Mouse (Mus musculus) macrophage (primary cell): ENCODE measurements around the gene Il21. TPM values are rescaled to one million over a fixed set of nuclear protein-coding genes. Genes with fewer than 3 reads are reported as not detected.

Experiments
- H3K27ac ChIP-seq: fragments of 350-480 bp; formaldehyde crosslinking; 2 replicates; pipeline ENCODE4 v1.9.0; 2021
- H3K36me3 ChIP-seq: fragments of 350-480 bp; formaldehyde crosslinking; 2 replicates; pipeline ENCODE4 v1.9.0; 2021; ENCODE audit errors: inconsistent target
- H3K4me3 ChIP-seq: fragments of 350-480 bp; formaldehyde crosslinking; 2 replicates; pipeline ENCODE4 v1.9.0; 2021; ENCODE audit errors: inconsistent target
- H3K79me2 ChIP-seq: fragments of 350-480 bp; formaldehyde crosslinking; 2 replicates; pipeline ENCODE4 v1.9.0; 2021; ENCODE audit errors: inconsistent target
- WGBS: methylation state at CpG from one replicate; pipeline ENCODE4 v1.1.7; 2026; ENCODE audit warnings: inconsistent platforms; ENCODE audit not compliant: missing documents; 5-methylcytosine and 5-hydroxymethylcytosine counted together
- polyA plus RNA-seq: library from polyadenylated mRNA; stranded (reverse); fragments of 250-400 nt; gene quantifications from 3 replicates; pipeline ENCODE4 v1.2.4, GENCODE M21; 2018; ENCODE audit warnings: inconsistent platforms
- total RNA-seq, 78 experiments: library from RNA; depleted of rRNA; stranded (reverse); fragments of 250-400 nt; gene quantifications; 1 replicate in 9 of 78; 2 replicates in 24 of 78; 3 replicates in 43 of 78; 4 replicates in 2 of 78; pipeline ENCODE4 v1.2.4; 2018; ENCODE audit warnings: inconsistent platforms in 56 of 78

Gene Il21
- not detected for total RNA-seq (2018; cell fraction: chromatin; rRNA removed)
- not detected for total RNA-seq (2018; cell fraction: cytosol; rRNA removed)
- not detected for total RNA-seq (2018; cell fraction: nucleus; rRNA removed)
- not detected in 3 replicates for polyA plus RNA-seq

- H3K36me3 ChIP-seq = no peaks in the 10 kb centered on the region
- H3K4me3 ChIP-seq = no peak within 1 kb of the TSS
- H3K79me2 ChIP-seq = no peaks in the 10 kb centered on the region
- WGBS = 90% methylated on average over 7 of the region's 7 CpGs
- H3K27ac ChIP-seq = no peak within 1 kb of the TSS
Measured at GRCm38 (mm10) chr3:37232586-37233222, at the start of gene Il21. Gene Il21, minus strand, starts transcription at chr3:37232636.

GRCm38 (mm10) chr3:37280871-37281270, 48.4 kb upstream of the Il21 start:
- Histone ChIP-seq H3K79me2 (no peaks in the 10 kb centered on the region), H3K27ac (no peak overlapping the region), H3K4me3 (peak overlapping the region; percentile 5; the same call in 1 of the 2 replicates), H3K36me3 (no peaks in the 10 kb centered on the region)
- WGBS = 5% methylated on average over 8 of the region's 8 CpGs

GRCm38 (mm10) chr3:37280221-37280620, 47.8 kb upstream of the Il21 start:
- Histone ChIP-seq H3K79me2 (no peaks in the 10 kb centered on the region), H3K27ac (no peak overlapping the region), H3K36me3 (no peaks in the 10 kb centered on the region), H3K4me3 (no peak overlapping the region)
- 100% methylated on average over 1 of the region's 1 CpGs for WGBS

- no peak overlapping the region for H3K27ac ChIP-seq
- H3K4me3 ChIP-seq = no peak overlapping the region
- WGBS = 86% methylated on average over 6 of the region's 6 CpGs
- no peaks in the 10 kb centered on the region for H3K36me3 ChIP-seq
- H3K79me2 ChIP-seq = no peaks in the 10 kb centered on the region
Measured at GRCm38 (mm10) chr3:37274661-37275060, 42.2 kb upstream of the Il21 start.

GRCm38 (mm10) chr3:37273092-37273491, 40.7 kb upstream of the Il21 start:
- 34% methylated on average over 7 of the region's 7 CpGs for WGBS
- H3K27ac ChIP-seq = no peak overlapping the region
- H3K36me3 ChIP-seq = no peaks in the 10 kb centered on the region
- H3K79me2 ChIP-seq = no peaks in the 10 kb centered on the region
- no peak overlapping the region for H3K4me3 ChIP-seq

GRCm38 (mm10) chr3:37271209-37271608, 38.8 kb upstream of the Il21 start:
- Histone ChIP-seq H3K79me2 (no peaks in the 10 kb centered on the region), H3K4me3 (no peak overlapping the region), H3K27ac (no peak overlapping the region), H3K36me3 (no peaks in the 10 kb centered on the region)
- 0% methylated on average over 1 of the region's 1 CpGs for WGBS

- no peak overlapping the region for H3K4me3 ChIP-seq
- WGBS = 73% methylated on average over 4 of the region's 4 CpGs
Measured at GRCm38 (mm10) chr3:37269926-37270325, 37.5 kb upstream of the Il21 start.

GRCm38 (mm10) chr3:37268338-37268737, 35.9 kb upstream of the Il21 start:
- H3K79me2 ChIP-seq = no peaks in the 10 kb centered on the region
- H3K27ac ChIP-seq = no peak overlapping the region
- WGBS = 91% methylated on average over 10 of the region's 11 CpGs
- H3K36me3 ChIP-seq = no peaks in the 10 kb centered on the region
- no peak overlapping the region for H3K4me3 ChIP-seq

More at GRCm38 (mm10) chr3:37269926-37270325, 37.5 kb upstream of the Il21 start:
- no peak overlapping the region for H3K27ac ChIP-seq
- no peaks in the 10 kb centered on the region for H3K79me2 ChIP-seq
- no peaks in the 10 kb centered on the region for H3K36me3 ChIP-seq

- Histone ChIP-seq H3K79me2 (no peaks in the 10 kb centered on the region), H3K27ac (no peak overlapping the region), H3K4me3 (no peak overlapping the region), H3K36me3 (no peaks in the 10 kb centered on the region)
- 53% methylated on average over 10 of the region's 10 CpGs for WGBS
Measured at GRCm38 (mm10) chr3:37259331-37259999, 27.0 kb upstream of the Il21 start.

GRCm38 (mm10) chr3:37257776-37258175, 25.3 kb upstream of the Il21 start:
- Histone ChIP-seq H3K36me3 (no peaks in the 10 kb centered on the region), H3K4me3 (no peak overlapping the region), H3K27ac (no peak overlapping the region), H3K79me2 (no peaks in the 10 kb centered on the region)
- 85% methylated on average over 15 of the region's 15 CpGs for WGBS

GRCm38 (mm10) chr3:37250967-37251366, 18.5 kb upstream of the Il21 start:
- 92% methylated on average over 3 of the region's 3 CpGs for WGBS
- Histone ChIP-seq H3K79me2 (no peaks in the 10 kb centered on the region), H3K4me3 (no peak overlapping the region), H3K36me3 (no peaks in the 10 kb centered on the region), H3K27ac (no peak overlapping the region)

GRCm38 (mm10) chr3:37235025-37235424, 2.6 kb upstream of the Il21 start:
- 91% methylated on average over 4 of the region's 4 CpGs for WGBS
- H3K4me3 ChIP-seq = no peak overlapping the region
- no peaks in the 10 kb centered on the region for H3K79me2 ChIP-seq

GRCm38 (mm10) chr3:37231153-37231552, 1.3 kb downstream of the Il21 start:
- no peaks in the 10 kb centered on the region for H3K36me3 ChIP-seq
- no peak overlapping the region for H3K4me3 ChIP-seq
- WGBS = over 99% methylated on average over 7 of the region's 7 CpGs

More at GRCm38 (mm10) chr3:37235025-37235424, 2.6 kb upstream of the Il21 start:
- Histone ChIP-seq H3K27ac (no peak overlapping the region), H3K36me3 (no peaks in the 10 kb centered on the region)

GRCm38 (mm10) chr3:37229082-37229829, 3.2 kb downstream of the Il21 start:
- Histone ChIP-seq H3K79me2 (no peaks in the 10 kb centered on the region), H3K4me3 (no peak overlapping the region), H3K36me3 (no peaks in the 10 kb centered on the region), H3K27ac (no peak overlapping the region)
- 86% methylated on average over 11 of the region's 11 CpGs for WGBS

More at GRCm38 (mm10) chr3:37231153-37231552, 1.3 kb downstream of the Il21 start:
- Histone ChIP-seq H3K27ac (no peak overlapping the region), H3K79me2 (no peaks in the 10 kb centered on the region)

GRCm38 (mm10) chr3:37225124-37225523, 7.3 kb downstream of the Il21 start:
- WGBS = 86% methylated on average over 13 of the region's 13 CpGs

More at GRCm38 (mm10) chr3:37225124-37225523, 7.3 kb downstream of the Il21 start:
- Histone ChIP-seq H3K4me3 (no peak overlapping the region), H3K79me2 (no peaks in the 10 kb centered on the region), H3K36me3 (no peaks in the 10 kb centered on the region), H3K27ac (no peak overlapping the region)
